Mouse (Mus musculus) limb, embryonic 12.5 days (tissue): Measurements from ENCODE around the gene Dag1. TPM values are rescaled to one million over a fixed set of nuclear protein-coding genes. Genes with fewer than 3 reads are reported as not detected.

Source experiments
- ATAC-seq: fragments of 200-750 bp; cut with Nextera tagmentation; 2 replicates; pipeline ENCODE4 v1.8.0; 2017; ENCODE audit warnings: low read depth, moderate TSS enrichment; ENCODE audit not compliant: insufficient number of reproducible peaks, insufficient read depth, low FRiP score, low TSS enrichment
- H3K27ac ChIP-seq: fragments of 300-500 bp; sonication (generic); 2 replicates; pipeline ENCODE4 v1.5.1; 2016; ENCODE audit warnings: mild to moderate bottlenecking, moderate library complexity
- H3K27me3 ChIP-seq: fragments of 300-500 bp; sonication (generic); 2 replicates; pipeline ENCODE4 v1.6.1; 2016; ENCODE audit warnings: mild to moderate bottlenecking, moderate library complexity
- H3K36me3 ChIP-seq: fragments of 300-500 bp; sonication (generic); 2 replicates; pipeline ENCODE4 v1.6.1; 2016; ENCODE audit warnings: mild to moderate bottlenecking, moderate library complexity
- H3K4me1 ChIP-seq: fragments of 300-500 bp; sonication (generic); replicated peaks from 2 replicates; pipeline ENCODE4 v1.6.1; 2016
- H3K4me2 ChIP-seq: fragments of 300-500 bp; sonication (generic); 2 replicates; pipeline ENCODE4 v1.6.1; 2016; ENCODE audit warnings: mild to moderate bottlenecking, moderate library complexity
- H3K4me3 ChIP-seq: fragments of 300-500 bp; sonication (generic); replicated peaks from 2 replicates; pipeline ENCODE4 v1.5.1; 2016; ENCODE audit warnings: mild to moderate bottlenecking
- H3K9ac ChIP-seq: fragments of 300-500 bp; sonication (generic); replicated peaks from 2 replicates; pipeline ENCODE4 v1.6.1; 2016; ENCODE audit warnings: mild to moderate bottlenecking, moderate library complexity
- H3K9me3 ChIP-seq: fragments of 300-500 bp; sonication (generic); 2 replicates; pipeline ENCODE4 v1.6.1; 2016; ENCODE audit warnings: mild to moderate bottlenecking, moderate library complexity
- WGBS: fragments of 180-500 bp; shearing (Covaris S2); methylation state at CpG from one replicate; pipeline ENCODE4 v1.1.7; 2016; 5-methylcytosine and 5-hydroxymethylcytosine counted together
- polyA plus RNA-seq: library from polyadenylated mRNA; unstranded; fragments of >200 nt; fragmentation: Nextera tagmentation; extraction: Ambion mirVana; gene quantifications from 2 replicates; pipeline ENCODE4 v1.2.1, GENCODE M21; 2016

Gene Dag1
- polyA plus RNA-seq, 1 experiment from 2014 or later = 45.7 TPM

GRCm38 (mm10) chr9:108220380-108220774 is 43.4 kb downstream of the Dag1 start:
- H3K4me1 ChIP-seq = 0 out of 2 replicates have a peak, but pooled peaks cover 4% of the 10 kb centered on the region
- H3K4me3 ChIP-seq = no peak overlapping the region
- peaks cover 29% of the 10 kb centered on the region for H3K36me3 ChIP-seq
- H3K9me3 ChIP-seq = no peaks in the 10 kb centered on the region
- ATAC-seq = no peak
- H3K9ac ChIP-seq = no peak overlapping the region
- H3K27ac ChIP-seq = no peak overlapping the region
- H3K4me2 ChIP-seq = no peak overlapping the region
- WGBS = 84% methylated on average over 1 of the region's 1 CpGs
- no peaks in the 10 kb centered on the region for H3K27me3 ChIP-seq

DNA sequence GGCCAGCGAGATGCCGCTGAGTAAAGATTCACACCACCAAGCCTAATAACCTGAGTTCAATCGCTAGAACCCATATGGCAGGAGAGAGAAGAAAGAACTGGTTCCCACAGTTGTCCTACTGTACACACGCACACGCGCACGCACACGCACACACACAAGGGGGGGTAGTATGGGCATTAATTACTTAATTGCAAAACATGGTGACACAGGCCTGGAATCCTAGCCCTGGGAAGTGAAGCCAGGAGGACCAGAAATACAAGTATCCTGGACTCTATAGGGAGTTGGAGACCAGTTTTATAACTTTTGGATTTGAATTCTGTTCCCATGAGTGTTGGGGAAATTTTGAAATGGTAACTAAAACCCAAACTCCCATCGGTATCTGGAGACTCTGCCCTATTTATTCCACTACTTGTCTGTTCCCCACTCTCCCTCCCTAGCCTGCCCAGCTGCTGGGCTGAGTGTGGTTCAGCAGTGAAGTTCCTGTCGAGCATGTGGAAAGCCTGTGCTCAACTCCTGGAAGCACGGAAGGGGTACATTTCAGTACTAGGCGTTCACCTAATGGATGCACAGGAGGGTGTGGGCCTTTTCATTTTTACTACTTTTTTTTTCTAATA is 43.9 kb downstream of the Dag1 start:
- H3K27me3 ChIP-seq = no peaks in the 10 kb centered on the region
- H3K9me3 ChIP-seq = no peaks in the 10 kb centered on the region
- no peak overlapping the region for H3K27ac ChIP-seq
- H3K9ac ChIP-seq = no peak overlapping the region
- H3K4me2 ChIP-seq = no peak overlapping the region
- H3K36me3 ChIP-seq = peaks cover 31% of the 10 kb centered on the region
- ATAC-seq = no peak
- WGBS = 84% methylated on average over 12 of the region's 12 CpGs
- H3K4me1 ChIP-seq = 0 out of 2 replicates have a peak, but pooled peaks cover 4% of the 10 kb centered on the region
- H3K4me3 ChIP-seq = no peak overlapping the region

DNA sequence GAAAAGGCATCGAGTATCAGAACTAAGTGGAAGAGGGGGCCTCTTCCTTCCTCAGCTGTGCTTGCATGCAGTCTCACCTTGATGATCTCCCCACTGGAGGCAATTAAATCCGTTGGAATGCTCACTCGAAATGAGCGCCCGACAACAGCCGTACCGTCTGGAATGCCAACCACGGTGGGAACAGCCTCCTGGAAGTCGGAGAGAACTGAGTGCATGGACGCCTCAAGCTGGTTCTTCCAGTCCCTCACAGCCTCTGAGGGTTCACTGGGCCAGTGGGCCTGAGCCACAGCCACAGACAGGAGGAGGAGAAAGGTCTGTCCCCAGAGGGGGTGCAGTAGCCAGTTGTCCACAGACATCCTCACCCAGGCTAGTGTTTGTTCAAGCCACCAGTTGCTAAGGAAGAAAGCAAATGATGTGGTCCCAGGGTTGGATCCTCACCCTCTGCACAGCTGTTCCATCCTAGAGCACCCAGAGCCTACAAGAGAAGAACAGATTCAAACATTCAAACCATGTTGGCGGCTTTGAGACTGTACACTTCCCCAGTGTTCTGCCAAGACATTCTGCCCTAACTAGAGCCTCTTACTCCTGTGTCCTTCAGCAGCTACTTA is 45.7 kb downstream of the Dag1 start:
- Histone ChIP-seq H3K27ac (peak overlapping the region; percentile 57; the same call in 1 of the 2 replicates), H3K4me2 (no peak overlapping the region), H3K9me3 (no peaks in the 10 kb centered on the region), H3K36me3 (peaks cover 31% of the 10 kb centered on the region), H3K27me3 (no peaks in the 10 kb centered on the region), H3K9ac (no peak overlapping the region), H3K4me1 (0 out of 2 replicates have a peak, but pooled peaks cover 4% of the 10 kb centered on the region), H3K4me3 (no peak overlapping the region)
- ATAC-seq = no peak
- 72% methylated on average over 11 of the region's 11 CpGs for WGBS

DNA sequence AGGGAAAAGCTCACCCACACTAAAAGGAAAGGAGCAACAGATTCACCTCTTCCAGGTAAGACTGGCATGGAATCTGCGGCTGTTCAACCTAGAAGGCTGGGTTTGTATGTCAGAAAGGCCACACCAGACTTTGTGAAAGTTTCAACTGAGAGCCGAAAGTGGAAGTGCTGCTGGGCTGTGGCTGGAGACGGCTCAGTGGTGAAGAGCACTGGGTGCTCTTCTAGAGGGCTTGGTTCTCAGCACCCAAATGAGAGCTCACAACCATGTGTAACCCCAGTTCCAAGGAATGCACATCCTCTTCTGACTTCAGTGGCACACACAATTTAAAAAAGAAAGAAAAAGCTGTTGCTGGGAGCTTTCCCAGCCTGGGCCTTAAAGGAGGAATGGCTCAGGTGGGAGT is 46.4 kb downstream of the Dag1 start:
- WGBS = 95% methylated on average over 3 of the region's 3 CpGs
- no peaks in the 10 kb centered on the region for H3K9me3 ChIP-seq
- H3K4me3 ChIP-seq = no peak overlapping the region
- H3K4me1 ChIP-seq = 0 out of 2 replicates have a peak, but pooled peaks cover 4% of the 10 kb centered on the region
- no peak for ATAC-seq
- no peak overlapping the region for H3K9ac ChIP-seq
- no peaks in the 10 kb centered on the region for H3K27me3 ChIP-seq
- peaks cover 31% of the 10 kb centered on the region for H3K36me3 ChIP-seq
- peak overlapping the region; percentile 57; the same call in 1 of the 2 replicates for H3K27ac ChIP-seq
- H3K4me2 ChIP-seq = no peak overlapping the region

GRCm38 (mm10) chr9:108213105-108213504 is 50.7 kb downstream of the Dag1 start:
- Histone ChIP-seq H3K4me1 (0 out of 2 replicates have a peak, but pooled peaks cover 2% of the 10 kb centered on the region), H3K36me3 (peaks cover 43% of the 10 kb centered on the region), H3K9me3 (no peaks in the 10 kb centered on the region), H3K27ac (peak overlapping the region; percentile 31; the same call in 1 of the 2 replicates), H3K9ac (no peak overlapping the region), H3K4me2 (no peak overlapping the region), H3K4me3 (no peak overlapping the region), H3K27me3 (no peaks in the 10 kb centered on the region)
- 65% methylated on average over 7 of the region's 7 CpGs for WGBS
- no peak for ATAC-seq

DNA sequence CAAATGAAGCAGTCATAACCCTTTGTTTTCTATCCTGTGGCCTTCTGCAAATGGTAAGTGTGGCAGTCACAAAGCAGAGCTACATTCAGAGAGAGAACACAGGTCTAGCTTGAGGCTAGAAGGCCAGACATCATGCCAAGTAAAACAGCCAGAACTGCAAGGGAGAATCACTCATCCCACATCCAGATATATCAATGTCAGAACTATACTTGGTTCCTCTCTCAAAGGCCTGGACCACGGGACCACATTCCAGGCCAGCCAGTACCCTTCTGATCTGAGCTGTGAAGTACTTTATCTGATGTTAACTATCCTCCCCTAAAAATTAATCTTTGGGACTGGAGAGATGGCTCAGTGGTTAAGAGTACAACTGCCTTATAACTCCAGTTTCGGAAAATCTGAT is 51.3 kb downstream of the Dag1 start:
- 94% methylated on average over 2 of the region's 2 CpGs for WGBS
- H3K27ac ChIP-seq = no peak overlapping the region
- no peak overlapping the region for H3K4me2 ChIP-seq
- ATAC-seq = no peak
- H3K36me3 ChIP-seq = peaks cover 43% of the 10 kb centered on the region
- H3K4me1 ChIP-seq = no peaks in the 10 kb centered on the region
- no peaks in the 10 kb centered on the region for H3K27me3 ChIP-seq
- H3K9ac ChIP-seq = no peak overlapping the region
- no peaks in the 10 kb centered on the region for H3K9me3 ChIP-seq
- H3K4me3 ChIP-seq = no peak overlapping the region

DNA sequence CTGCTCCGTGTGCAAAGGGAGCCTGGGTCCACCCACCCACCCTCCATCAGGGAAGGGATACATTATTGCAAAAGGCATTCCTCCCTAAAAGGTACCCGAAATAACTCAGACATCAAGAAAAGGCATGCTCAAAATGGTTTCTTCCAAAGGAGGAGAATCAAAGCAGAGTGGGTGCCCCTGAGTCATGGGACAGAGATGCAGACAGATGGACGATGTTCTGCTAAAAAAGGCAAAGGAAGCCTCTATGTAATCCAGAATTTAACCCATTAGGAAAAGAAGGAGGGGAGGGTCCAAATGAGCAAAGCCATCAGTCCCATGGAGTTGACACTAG is 58.2 kb downstream of the Dag1 start:
- ATAC-seq = no peak
- no peak overlapping the region for H3K27ac ChIP-seq

GRCm38 (mm10) chr9:108204884-108205570 is 58.7 kb downstream of the Dag1 start:
- no peak for ATAC-seq
- no peak overlapping the region for H3K4me3 ChIP-seq
- peaks cover 8% of the 10 kb centered on the region for H3K4me1 ChIP-seq
- peaks cover 41% of the 10 kb centered on the region for H3K36me3 ChIP-seq
- 85% methylated on average over 8 of the region's 8 CpGs for WGBS
- H3K27me3 ChIP-seq = no peaks in the 10 kb centered on the region
- no peak overlapping the region for H3K9ac ChIP-seq
- H3K9me3 ChIP-seq = no peaks in the 10 kb centered on the region
- no peak overlapping the region for H3K27ac ChIP-seq
- no peak overlapping the region for H3K4me2 ChIP-seq

More for the DNA sequence above, 58.2 kb downstream of the Dag1 start:
- no peak overlapping the region for H3K9ac ChIP-seq
- H3K4me2 ChIP-seq = no peak overlapping the region
- peaks cover 41% of the 10 kb centered on the region for H3K36me3 ChIP-seq
- no peaks in the 10 kb centered on the region for H3K27me3 ChIP-seq
- WGBS = 82% methylated on average over 3 of the region's 3 CpGs
- H3K9me3 ChIP-seq = no peaks in the 10 kb centered on the region
- H3K4me3 ChIP-seq = no peak overlapping the region
- peaks cover 5% of the 10 kb centered on the region for H3K4me1 ChIP-seq

DNA sequence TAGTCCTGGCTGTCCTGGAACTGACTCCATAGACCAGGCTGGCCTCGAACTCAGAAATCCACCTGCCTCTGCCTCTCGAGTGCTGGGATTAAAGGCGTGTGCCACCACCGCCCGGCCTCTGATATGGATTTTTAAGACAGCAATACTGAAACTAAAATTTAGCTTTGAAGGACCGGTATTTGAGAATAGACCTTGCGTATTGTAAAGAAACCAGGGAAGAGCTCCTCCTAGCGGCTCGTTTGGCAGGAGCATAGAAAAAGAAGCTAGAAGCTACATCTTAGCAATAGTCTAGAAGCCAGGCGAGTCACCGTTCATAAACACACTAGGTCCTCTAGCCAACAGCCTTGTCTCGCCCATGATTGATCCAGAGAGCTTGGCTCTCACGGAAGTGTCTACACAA is 60.7 kb downstream of the Dag1 start:
- no peak for ATAC-seq

DNA sequence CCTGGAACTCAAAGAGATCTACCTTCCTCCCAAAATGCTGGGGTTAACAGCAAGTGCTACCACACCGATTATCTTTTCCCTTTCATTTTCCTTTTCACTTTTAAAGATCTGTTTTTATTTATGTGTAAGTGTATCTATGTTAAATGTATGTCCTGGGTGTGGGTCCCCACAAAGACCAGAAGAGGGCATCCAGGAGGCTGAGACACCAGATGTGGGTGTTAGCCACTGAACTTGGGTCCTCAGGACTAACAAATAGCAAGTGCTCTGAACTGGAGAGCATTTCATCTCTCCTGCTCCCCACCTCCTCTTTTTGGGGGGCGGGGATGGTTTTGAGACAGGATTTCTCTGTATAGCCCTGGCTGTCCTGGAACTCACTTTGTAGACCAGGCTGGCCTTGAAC is 61.6 kb downstream of the Dag1 start:
- Histone ChIP-seq H3K27me3 (no peaks in the 10 kb centered on the region; the same call in 1 of the 2 replicates), H3K9me3 (no peaks in the 10 kb centered on the region), H3K4me2 (no peak overlapping the region), H3K27ac (no peak overlapping the region), H3K4me3 (no peak overlapping the region), H3K9ac (no peak overlapping the region), H3K36me3 (peaks cover 17% of the 10 kb centered on the region), H3K4me1 (peaks cover 14% of the 10 kb centered on the region)
- WGBS = 95% methylated on average over 2 of the region's 2 CpGs
- ATAC-seq = no peak

More for the DNA sequence above, 60.7 kb downstream of the Dag1 start:
- no peaks in the 10 kb centered on the region for H3K9me3 ChIP-seq
- 42% methylated on average over 13 of the region's 13 CpGs for WGBS
- H3K9ac ChIP-seq = no peak overlapping the region
- H3K4me1 ChIP-seq = peaks cover 8% of the 10 kb centered on the region
- no peak overlapping the region for H3K4me3 ChIP-seq
- peaks cover 26% of the 10 kb centered on the region for H3K36me3 ChIP-seq
- no peak overlapping the region for H3K4me2 ChIP-seq
- no peaks in the 10 kb centered on the region; the same call in 1 of the 2 replicates for H3K27me3 ChIP-seq
- no peak overlapping the region for H3K27ac ChIP-seq

DNA sequence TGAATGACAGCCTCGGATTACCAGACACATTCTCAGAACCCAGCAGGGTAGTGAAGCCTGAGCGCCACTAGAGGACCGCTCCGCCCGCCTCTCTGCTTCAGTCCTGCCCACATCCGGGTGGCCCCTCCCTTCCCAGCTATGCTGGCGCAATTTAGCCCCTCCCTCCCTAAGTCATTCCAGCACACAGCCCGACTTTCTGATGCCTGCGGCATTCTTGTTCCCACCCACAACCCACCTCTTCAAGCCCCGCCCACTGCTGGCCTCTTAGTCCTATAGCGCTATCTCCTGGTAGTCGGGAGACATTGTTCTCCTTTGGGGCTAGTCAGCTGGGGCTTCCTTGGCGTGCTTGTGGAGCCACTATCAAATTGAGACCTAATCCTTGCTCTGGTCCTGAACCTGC is 62.6 kb downstream of the Dag1 start:
- Histone ChIP-seq H3K36me3 (peaks cover 9% of the 10 kb centered on the region; the same call in 1 of the 2 replicates), H3K9ac (0 out of 2 replicates have a peak overlapping the region, but pooled peaks have one; percentile 23), H3K27ac (no peak overlapping the region), H3K4me3 (peak overlapping the region; percentile 13), H3K4me1 (peaks cover 20% of the 10 kb centered on the region), H3K27me3 (no peaks in the 10 kb centered on the region; the same call in 1 of the 2 replicates), H3K9me3 (no peaks in the 10 kb centered on the region), H3K4me2 (peak overlapping the region; percentile 49)
- under 1% methylated on average over 13 of the region's 13 CpGs for WGBS
- peak; percentile 92 for ATAC-seq
